Mouse (Mus musculus): ENCODE results near the gene P3h4. TPM values are rescaled to one million over a fixed set of nuclear protein-coding genes. Genes with fewer than 3 reads are reported as not detected.

The P3h4 gene
- total and polyA plus RNA-seq, 3 experiments: not detected

GRCm38 (mm10) chr11:100391884-100392345 lies 22.7 kb downstream of the P3h4 start:
- TF ChIP-seq ELF1 (IDR thresholded peaks at IDR 0.05; ENCODE audit: low read depth, low read length): no peak
- no peak for TF ChIP-seq POLR2A (IDR thresholded peaks at IDR 0.05; ENCODE audit: low read depth, low read length)
- TF ChIP-seq JUND (conservative IDR thresholded peaks at IDR 0.05; ENCODE audit: low read depth, low read length): no peak
- TF ChIP-seq ETS1 (conservative IDR thresholded peaks at IDR 0.05; ENCODE audit: low read depth, low read length): no peak
- no peak for TF ChIP-seq POLR2AphosphoS2 (IDR thresholded peaks at IDR 0.05; ENCODE audit: low read depth, low read length)
- no peak for TF ChIP-seq TCF12 (IDR thresholded peaks at IDR 0.05; ENCODE audit: low read depth, low read length)
- TF ChIP-seq SIN3A (IDR thresholded peaks at IDR 0.05; ENCODE audit: low read length): no peak
- TF ChIP-seq MXI1 (IDR thresholded peaks at IDR 0.05; ENCODE audit: low read depth, low read length): no peak
- peaks cover 16 to 28% of the 10 kb centered on the region in 2 experiments for H3K4me1 ChIP-seq (ENCODE audit: control insufficient read depth in 1 of 2, insufficient read depth in 2 of 2)
- no peak overlapping the region for H3K4me2 ChIP-seq (ENCODE audit: insufficient read depth, low read depth, poor library complexity, severe bottlenecking)
- H3K79me2 ChIP-seq (replicated peaks; ENCODE audit: control insufficient read depth, extremely low read depth, insufficient read depth, poor library complexity, severe bottlenecking): no peaks in the 10 kb centered on the region
- no peaks in the 10 kb centered on the region for H3K36me3 ChIP-seq (replicated peaks in 1 of 2; ENCODE audit: control insufficient read depth in 1 of 2, insufficient read depth in 1 of 2, low read length in 1 of 2)
- no peak overlapping the region for H3K4me3 ChIP-seq (replicated peaks in 1 of 3; ENCODE audit: low read depth in 2 of 3, low read length in 2 of 3, poor library complexity in 1 of 3)
- dilution Hi-C loops (cut with MboI; ENCODE audit: extremely low pct_ligation_motif_present, extremely low pct_unique_long_range_greater_than_20kb, low sequenced_read_pairs): no loop called here
- no peaks in the 10 kb centered on the region for H3K9me3 ChIP-seq (replicated peaks; ENCODE audit: low read length)
- DNase-seq (ENCODE audit: extremely low read depth): no peak
- H3K9ac ChIP-seq (ENCODE audit: insufficient read depth, low read depth): no peak overlapping the region
- in situ Hi-C loops (cut with MboI; ENCODE audit: low pct_ligation_motif_present, low pct_unique_long_range_greater_than_20kb, low sequenced_read_pairs): no loop called here
- H3K27ac ChIP-seq (ENCODE audit: insufficient read depth, low read depth): no peak overlapping the region
- peaks cover 86% of the 10 kb centered on the region for H3K27me3 ChIP-seq (replicated peaks)

DNA sequence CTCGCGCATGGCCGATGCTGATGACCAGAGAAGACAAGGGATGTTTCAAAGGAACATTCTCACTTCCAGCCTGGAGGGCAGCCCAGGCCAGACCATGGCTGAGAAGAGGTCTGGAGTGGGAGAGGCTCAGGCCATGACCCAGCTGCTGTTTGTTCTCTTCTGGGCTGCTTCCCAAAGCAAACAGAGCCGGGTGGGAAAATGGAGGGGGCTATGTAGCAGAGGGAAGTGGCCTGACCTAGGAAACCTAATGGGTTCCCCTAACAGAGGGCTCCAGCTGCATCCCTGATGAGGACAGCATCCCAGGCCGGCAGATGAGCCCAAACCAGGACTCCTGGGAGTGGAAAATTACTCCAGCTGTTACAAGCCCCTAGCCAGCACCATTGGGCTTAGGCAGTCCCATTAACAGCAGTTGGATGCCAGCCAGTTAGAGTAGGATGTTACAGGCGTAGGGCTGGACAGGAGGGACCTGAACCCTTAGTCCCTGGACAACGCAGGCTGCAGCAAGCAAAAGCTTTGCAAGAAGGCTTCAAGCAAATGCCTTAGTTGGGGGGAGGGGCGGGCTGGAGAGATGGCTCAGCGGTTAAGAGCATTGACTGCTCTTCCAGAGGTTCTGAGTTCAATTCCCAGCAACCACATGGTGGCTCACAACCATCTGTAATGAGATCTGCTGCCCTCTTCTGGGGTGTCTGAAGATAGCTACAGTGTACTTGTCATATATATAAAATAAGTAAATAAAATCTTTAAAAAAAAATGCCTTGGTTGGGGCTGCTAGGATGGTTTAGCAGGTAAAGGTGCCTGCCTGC lies 23.4 kb downstream of the P3h4 start:
- H3K9me3 ChIP-seq (replicated peaks; ENCODE audit: low read length): no peaks in the 10 kb centered on the region
- dilution Hi-C loops (cut with MboI; ENCODE audit: extremely low pct_ligation_motif_present, extremely low pct_unique_long_range_greater_than_20kb, low sequenced_read_pairs) (no loop called here), in situ Hi-C loops (cut with MboI; ENCODE audit: low pct_ligation_motif_present, low pct_unique_long_range_greater_than_20kb, low sequenced_read_pairs) (no loop called here)
- no peak overlapping the region for H3K4me3 ChIP-seq (replicated peaks in 1 of 3; ENCODE audit: low read depth in 2 of 3, low read length in 2 of 3, poor library complexity in 1 of 3)
- no peaks in the 10 kb centered on the region for H3K79me2 ChIP-seq (replicated peaks; ENCODE audit: control insufficient read depth, extremely low read depth, insufficient read depth, poor library complexity, severe bottlenecking)
- no peak overlapping the region for H3K9ac ChIP-seq (ENCODE audit: insufficient read depth, low read depth)
- H3K27ac ChIP-seq (ENCODE audit: insufficient read depth, low read depth): no peak overlapping the region
- H3K4me2 ChIP-seq (ENCODE audit: insufficient read depth, low read depth, poor library complexity, severe bottlenecking): no peak overlapping the region
- no peak for DNase-seq (ENCODE audit: extremely low read depth)
- H3K27me3 ChIP-seq (replicated peaks): peaks cover 86% of the 10 kb centered on the region
- peaks cover 16 to 29% of the 10 kb centered on the region in 2 experiments for H3K4me1 ChIP-seq (ENCODE audit: control insufficient read depth in 1 of 2, insufficient read depth in 2 of 2)
- no peak for TF ChIP-seq HCFC1 (IDR thresholded peaks at IDR 0.05; ENCODE audit: low read depth, low read length)
- TF ChIP-seq CTCF (conservative IDR thresholded peaks at IDR 0.05 in 1 of 2, IDR thresholded peaks at IDR 0.05 in 1 of 2; ENCODE audit: low read depth in 2 of 2, low read length in 2 of 2): peak in 1 of 2 experiments; percentile 25; a peak in 1 of 4 replicates
- TF ChIP-seq UBTF (IDR thresholded peaks at IDR 0.05; ENCODE audit: low read depth, low read length): no peak
- no peak for TF ChIP-seq MAX (IDR thresholded peaks at IDR 0.05; ENCODE audit: low read length)
- TF ChIP-seq CHD2 (IDR thresholded peaks at IDR 0.05; ENCODE audit: low read length): no peak
- no peak for TF ChIP-seq MXI1 (IDR thresholded peaks at IDR 0.05; ENCODE audit: low read depth, low read length)
- TF ChIP-seq MYC (IDR thresholded peaks at IDR 0.05; ENCODE audit: low read depth, low read length): no peak
- TF ChIP-seq ZMIZ1 (IDR thresholded peaks at IDR 0.05; ENCODE audit: low read depth, low read length): no peak
- no peaks in the 10 kb centered on the region for H3K36me3 ChIP-seq (replicated peaks in 1 of 2; ENCODE audit: control insufficient read depth in 1 of 2, insufficient read depth in 1 of 2, low read length in 1 of 2)
